Mouse (Mus musculus) small intestine, adult 2 months (tissue): ENCODE data around the gene Hmgn1.

ENCODE experiments used
- CTCF ChIP-seq: fragments of 200-500 bp; IDR thresholded peaks from 2 replicates; pipeline ENCODE4 v1.5.1; 2012; ENCODE audit warnings: low read depth, mild to moderate bottlenecking, control low read depth, inconsistent platforms, low read length, moderate library complexity, mixed read lengths; ENCODE audit not compliant: insufficient replicate concordance, insufficient read length; ENCODE audit errors: extremely low read depth
- POLR2A ChIP-seq: fragments of 200-500 bp; IDR thresholded peaks from 2 replicates; pipeline ENCODE4 v1.6.1; 2012; ENCODE audit warnings: low read depth, mild to moderate bottlenecking, control low read depth, inconsistent platforms, low read length, moderate library complexity

GRCm38 (mm10) chr16:96154476-96154875 lies 26.9 kb upstream of the Hmgn1 start:
- TF ChIP-seq CTCF (no peak), POLR2A (no peak)
